Mouse (Mus musculus) CD4-positive, CD25-positive, alpha-beta regulatory T cell, adult 4 months (primary cell): Measurements from ENCODE around the gene Tcf19. TPM values are rescaled to one million over a fixed set of nuclear protein-coding genes. Genes with fewer than 3 reads are reported as not detected.
"Not testable (repeated sequence)": the region's sequence is repeated elsewhere in the genome, so short reads cannot be mapped to it uniquely, and the experiment has no call there.

Experiments used
- ATAC-seq: one replicate; pipeline ENCODE4 v1.8.0; 2017
- polyA plus RNA-seq, 2 experiments: library from polyadenylated mRNA; unstranded; fragments of 100-300 nt; shearing (Covaris generic); gene quantifications; one replicate each; pipeline ENCODE4 v1.2.1; 2017

The Tcf19 gene
- polyA plus RNA-seq, 2 experiments from 2014 or later, result 17.1 to 22.0 TPM

DNA sequence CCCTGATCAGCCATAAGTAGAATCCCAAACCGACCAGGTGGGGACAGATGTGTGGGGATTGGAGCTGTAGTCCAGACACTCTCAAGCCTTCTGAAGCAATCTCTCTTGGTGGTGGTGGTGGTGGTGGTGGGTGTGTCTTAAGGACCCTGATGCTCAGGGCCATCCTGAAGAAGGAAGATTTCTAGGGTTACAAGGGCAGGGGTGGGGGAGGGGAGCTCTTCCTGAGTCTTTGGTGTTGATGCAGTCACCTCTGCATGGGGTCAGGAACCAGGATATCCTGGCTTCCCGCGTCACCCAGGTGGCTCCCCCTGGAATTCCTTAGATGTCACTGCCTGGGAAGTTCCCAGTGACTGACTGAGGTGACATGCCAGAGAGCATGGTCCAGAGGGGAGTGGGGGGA lies 15.7 kb upstream of the Tcf19 start:
- no peak for ATAC-seq

DNA sequence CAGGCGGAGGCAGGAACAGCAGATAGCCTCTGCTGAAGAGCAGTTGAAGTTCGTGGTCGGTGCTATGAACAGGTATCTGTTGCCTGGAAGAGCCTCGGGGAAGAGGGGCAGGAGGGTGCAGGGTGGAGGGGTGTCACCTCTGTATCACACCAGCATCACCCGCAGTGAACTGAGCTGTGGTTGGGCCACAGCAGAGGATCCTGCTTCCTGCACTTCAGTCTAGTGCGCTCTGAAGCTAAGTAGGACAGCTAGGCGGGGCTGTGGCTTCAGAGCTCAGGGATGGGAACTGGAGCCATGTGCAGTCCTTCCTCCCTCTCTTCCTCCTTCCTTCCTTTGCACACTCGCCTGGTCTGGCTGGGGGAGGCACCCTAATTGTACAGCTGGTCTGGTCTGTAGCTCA lies 10.0 kb upstream of the Tcf19 start:
- ATAC-seq, result no peak

- ATAC-seq, result no peak
These were observed 7.7 kb upstream of the Tcf19 start for GRCm38 (mm10) chr17:35524354-35524753.

DNA sequence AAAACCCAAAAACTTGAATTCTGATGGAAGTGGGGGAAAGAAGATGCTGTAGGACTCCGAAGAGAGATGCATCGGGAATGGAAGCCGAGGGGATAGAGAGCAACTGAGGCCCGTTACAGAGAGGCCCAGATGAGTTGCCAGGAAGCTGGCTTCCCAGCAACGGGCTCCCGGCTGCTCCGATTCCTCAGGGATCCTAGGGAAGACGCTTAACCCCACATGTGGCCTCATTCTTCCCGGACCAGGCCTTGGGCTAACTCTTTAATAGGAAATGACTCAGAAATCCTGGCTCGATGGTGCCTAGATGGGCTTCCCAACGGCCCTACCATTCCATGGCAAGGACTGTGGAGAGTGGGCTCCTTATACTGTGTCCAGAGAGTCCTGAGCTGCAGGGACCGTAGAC lies 902 bp upstream of the Tcf19 start:
- no peak for ATAC-seq

GRCm38 (mm10) chr17:35515911-35516640 lies 548 bp downstream of the Tcf19 start:
- ATAC-seq, result peak; percentile 22

DNA sequence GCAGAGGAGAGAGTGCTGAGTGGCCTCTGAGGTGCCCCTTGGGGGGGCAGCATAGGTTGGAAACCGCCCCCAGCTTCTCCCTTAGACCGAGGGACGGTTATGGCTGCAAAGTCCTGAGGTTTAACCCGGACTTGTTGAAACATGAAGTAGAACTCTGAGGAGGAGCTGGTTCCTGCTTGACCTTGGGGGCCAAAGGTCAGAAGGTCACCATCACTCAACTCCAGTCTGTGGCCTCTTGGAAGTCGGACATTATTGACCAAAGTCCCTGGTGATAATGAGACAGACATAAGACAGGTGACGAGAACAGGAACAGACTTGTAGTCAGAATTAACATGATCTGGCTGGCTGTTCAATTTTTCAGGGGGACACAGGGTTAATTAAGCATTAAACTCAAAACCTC lies 1.9 kb downstream of the Tcf19 start:
- ATAC-seq, result no peak

DNA sequence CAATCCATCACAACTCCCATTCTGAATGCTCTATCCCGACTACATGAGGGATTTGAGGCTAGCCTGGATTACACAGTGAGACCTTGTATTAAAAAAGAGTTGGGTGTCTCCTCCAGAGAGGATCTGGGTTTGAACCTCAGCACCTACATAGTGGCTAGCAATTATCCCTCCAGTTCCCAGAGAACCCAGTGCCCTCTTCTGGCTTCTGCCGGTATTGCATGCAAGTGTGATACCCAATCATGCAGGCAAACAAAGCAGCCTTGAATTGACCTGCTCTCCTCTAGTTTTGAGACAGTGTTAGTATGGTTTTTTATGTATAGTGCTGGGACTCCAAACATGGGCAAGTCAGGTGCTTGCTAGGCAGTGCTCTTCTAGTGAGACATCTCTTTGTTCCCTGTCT lies 2.7 kb downstream of the Tcf19 start:
- no peak for ATAC-seq

GRCm38 (mm10) chr17:35512916-35513626 lies 3.6 kb downstream of the Tcf19 start:
- ATAC-seq, result no peak

DNA sequence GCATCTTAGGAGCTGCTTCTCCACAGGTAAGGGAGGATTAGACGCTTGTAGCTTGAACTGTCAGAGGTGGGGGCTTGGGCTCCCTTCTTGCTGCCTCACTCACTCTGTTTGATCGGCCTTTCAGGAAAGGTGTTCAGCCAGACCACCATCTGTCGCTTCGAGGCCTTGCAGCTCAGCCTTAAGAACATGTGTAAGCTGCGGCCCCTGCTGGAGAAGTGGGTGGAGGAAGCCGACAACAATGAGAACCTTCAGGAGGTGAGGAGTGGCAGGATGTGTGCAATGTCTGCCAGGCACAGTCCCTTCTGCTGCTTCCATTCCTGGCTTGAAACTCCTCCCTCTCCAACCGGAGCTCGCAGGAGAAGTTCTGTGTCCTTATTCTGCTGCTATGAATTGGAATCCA lies 7.3 kb downstream of the Tcf19 start:
- ATAC-seq, result peak; percentile 69

GRCm38 (mm10) chr17:35508279-35508678 lies 8.3 kb downstream of the Tcf19 start:
- not testable (repeated sequence) for ATAC-seq

GRCm38 (mm10) chr17:35507556-35508260 lies 8.9 kb downstream of the Tcf19 start:
- peak; percentile 39 for ATAC-seq

DNA sequence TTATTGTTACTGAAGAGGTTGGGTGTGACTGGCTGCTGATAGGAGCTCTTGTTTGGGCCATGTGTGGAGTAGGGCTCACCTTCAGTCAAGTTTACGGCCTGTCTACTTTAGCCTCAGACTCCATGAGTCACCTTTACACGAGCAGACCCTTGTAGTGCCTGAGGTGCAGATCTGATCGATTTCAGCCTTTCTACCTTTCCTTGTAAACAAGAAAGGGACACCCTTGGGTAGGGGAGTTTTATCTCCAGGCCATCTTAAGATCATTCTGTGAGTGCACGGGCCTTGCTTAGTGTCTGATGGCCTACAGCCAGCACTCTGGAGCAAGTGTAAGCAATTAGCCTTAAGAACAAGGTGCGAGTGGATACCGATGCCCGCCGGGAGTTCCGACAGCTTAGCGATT lies 9.7 kb downstream of the Tcf19 start:
- ATAC-seq, result no peak

GRCm38 (mm10) chr17:35505776-35506175 lies 10.8 kb downstream of the Tcf19 start, which contains the start of gene Pou5f1:
TSS of gene Pou5f1 (plus strand) at chr17:35506018.
- no peak for ATAC-seq

- ATAC-seq, result no peak
These were observed 11.8 kb downstream of the Tcf19 start for GRCm38 (mm10) chr17:35504628-35505481.

DNA sequence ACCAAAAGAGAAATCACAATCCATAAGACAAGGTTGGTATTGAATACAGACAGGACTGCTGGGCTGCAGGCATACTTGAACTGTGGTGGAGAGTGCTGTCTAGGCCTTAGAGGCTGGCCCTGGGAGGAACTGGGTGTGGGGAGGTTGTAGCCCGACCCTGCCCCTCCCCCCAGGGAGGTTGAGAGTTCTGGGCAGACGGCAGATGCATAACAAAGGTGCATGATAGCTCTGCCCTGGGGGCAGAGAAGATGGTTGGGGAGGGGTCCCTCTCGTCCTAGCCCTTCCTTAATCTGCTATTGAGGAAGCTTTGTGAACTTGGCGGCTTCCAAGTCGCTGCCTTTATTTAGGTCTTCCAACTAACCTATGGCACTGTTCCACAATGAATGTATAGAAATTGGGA lies 12.8 kb downstream of the Tcf19 start:
- no peak for ATAC-seq

DNA sequence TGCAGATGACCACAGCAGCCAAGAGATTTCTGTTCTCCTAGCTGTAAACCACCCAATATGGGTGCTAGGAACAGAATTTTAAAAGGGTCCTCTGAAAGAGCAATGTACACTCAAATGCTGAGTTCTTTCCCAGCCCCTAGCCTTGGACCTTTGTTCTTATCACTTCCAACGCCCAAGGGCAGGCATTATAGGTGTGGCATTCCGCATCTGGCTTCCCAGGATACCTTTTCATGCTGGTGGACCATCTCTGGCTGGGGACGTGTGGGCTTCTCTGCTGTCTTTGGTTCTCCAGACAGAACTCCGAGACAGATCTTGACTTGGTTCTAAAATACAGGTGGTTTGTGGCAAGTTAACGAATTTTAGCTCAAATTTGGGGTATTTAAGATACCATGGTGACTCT lies 13.9 kb downstream of the Tcf19 start:
- ATAC-seq, result no peak

- ATAC-seq, result no peak
These were observed 14.4 kb downstream of the Tcf19 start for GRCm38 (mm10) chr17:35502226-35502625.

- ATAC-seq, result no peak
These were observed 19.5 kb downstream of the Tcf19 start for GRCm38 (mm10) chr17:35497124-35497523.

- no peak for ATAC-seq
These were observed 26.3 kb downstream of the Tcf19 start for GRCm38 (mm10) chr17:35490320-35490719.

GRCm38 (mm10) chr17:35488041-35488440 lies 28.6 kb downstream of the Tcf19 start:
- ATAC-seq, result no peak

DNA sequence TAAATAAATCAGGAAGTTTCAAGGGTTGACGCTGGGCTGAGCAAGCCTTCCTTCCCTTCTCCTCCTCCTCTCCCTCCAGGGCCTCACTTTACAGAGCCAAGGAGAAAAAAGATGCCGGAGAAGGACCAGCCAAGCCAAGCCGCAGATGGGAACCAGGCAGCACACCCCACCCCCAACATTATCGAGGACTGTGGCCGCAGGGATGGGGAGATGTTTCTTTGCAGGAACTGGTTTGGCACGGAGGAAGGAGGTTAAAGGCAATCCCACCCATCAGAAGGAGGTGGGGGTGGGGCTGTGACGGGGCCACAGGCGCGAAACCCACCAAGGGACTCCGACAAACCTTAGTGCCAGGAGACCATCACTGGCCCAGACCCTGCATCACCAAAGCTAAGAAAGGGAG lies 29.9 kb downstream of the Tcf19 start:
- no peak for ATAC-seq

DNA sequence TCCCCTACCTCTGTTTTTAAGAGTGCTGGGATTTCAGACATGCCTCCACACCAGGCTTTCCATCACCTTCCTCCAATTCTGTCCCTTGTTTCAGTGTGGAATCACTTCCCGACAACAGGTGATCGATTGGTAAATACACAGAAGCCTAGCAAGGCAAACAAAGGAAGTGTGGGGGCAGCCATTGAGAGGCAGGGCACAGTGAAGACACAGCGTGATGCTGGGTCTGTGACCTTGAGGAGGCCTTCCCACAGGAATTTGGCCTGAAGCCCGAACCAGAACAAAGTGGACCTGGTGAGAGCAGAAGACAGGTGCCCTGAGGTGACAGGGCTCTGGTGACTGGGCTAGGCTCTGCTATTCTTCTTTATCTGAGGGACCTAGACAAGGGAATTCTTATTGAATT lies 30.9 kb downstream of the Tcf19 start:
- no peak for ATAC-seq

GRCm38 (mm10) chr17:35484066-35484465 lies 32.6 kb downstream of the Tcf19 start:
- peak; percentile 53 for ATAC-seq
